Mouse (Mus musculus) brain, embryonic 14.5 days (tissue): ENCODE measurements around the gene Nmnat3. TPM values are rescaled to one million over a fixed set of nuclear protein-coding genes. Genes with fewer than 3 reads are reported as not detected.
"Not testable (repeated sequence)": the region's sequence is repeated elsewhere in the genome, so short reads cannot be mapped to it uniquely, and the experiment has no call there.

Experiments
- DNase-seq: peaks from one replicate; pipeline ENCODE4 v3.0.0-alpha.2; 2011; ENCODE audit warnings: low read depth
- CTCF ChIP-seq: fragments of 200-500 bp; IDR thresholded peaks from 2 replicates; pipeline ENCODE4 v1.5.1; 2012; ENCODE audit warnings: inconsistent platforms, mild to moderate bottlenecking, moderate library complexity, borderline replicate concordance; ENCODE audit not compliant: insufficient read depth, insufficient read length; ENCODE audit errors: extremely low read depth
- POLR2A ChIP-seq: fragments of 200-500 bp; IDR thresholded peaks from 2 replicates; pipeline ENCODE4 v1.6.1; 2012; ENCODE audit warnings: mild to moderate bottlenecking, inconsistent platforms, borderline replicate concordance; ENCODE audit not compliant: poor library complexity, insufficient read depth, insufficient read length, severe bottlenecking; ENCODE audit errors: extremely low read depth
- polyA plus RNA-seq: library from polyadenylated mRNA; depleted of rRNA; stranded (reverse); fragments of >200 nt; gene quantifications from 2 replicates; pipeline ENCODE4 v1.2.3, GENCODE M21; 2012; rRNA removed

The Nmnat3 gene
- polyA plus RNA-seq = 1.1 and 1.7 TPM in 2 replicates

GRCm38 (mm10) chr9:98287135-98287534, at the start of gene Nmnat3:
Gene Nmnat3 (plus strand): TSS chr9:98287435.
- not testable (repeated sequence) for DNase-seq

- DNase-seq = no peak
- no peak for TF ChIP-seq CTCF
- no peak for TF ChIP-seq POLR2A
Measured at GRCm38 (mm10) chr9:98243481-98243880, 43.8 kb upstream of the Nmnat3 start.

GRCm38 (mm10) chr9:98244223-98244622, 43.0 kb upstream of the Nmnat3 start:
- peak; percentile 83 for TF ChIP-seq CTCF
- no peak for TF ChIP-seq POLR2A
- DNase-seq = peak; percentile 85

GRCm38 (mm10) chr9:98245226-98245625, 42.0 kb upstream of the Nmnat3 start:
- DNase-seq = no peak

GRCm38 (mm10) chr9:98246351-98246750, 40.9 kb upstream of the Nmnat3 start:
- TF ChIP-seq POLR2A = no peak
- DNase-seq = no peak

More at GRCm38 (mm10) chr9:98245226-98245625, 42.0 kb upstream of the Nmnat3 start:
- no peak for TF ChIP-seq CTCF
- TF ChIP-seq POLR2A = no peak

- no peak for TF ChIP-seq POLR2A
Measured at GRCm38 (mm10) chr9:98260210-98260609, 27.0 kb upstream of the Nmnat3 start.

GRCm38 (mm10) chr9:98261461-98262011, 25.7 kb upstream of the Nmnat3 start:
- DNase-seq = no peak
- TF ChIP-seq POLR2A = no peak
- no peak for TF ChIP-seq CTCF

More at GRCm38 (mm10) chr9:98260210-98260609, 27.0 kb upstream of the Nmnat3 start:
- DNase-seq = no peak

GRCm38 (mm10) chr9:98264916-98265315, 22.3 kb upstream of the Nmnat3 start:
- DNase-seq = peak; percentile 55
- TF ChIP-seq CTCF (no peak), POLR2A (no peak)

- TF ChIP-seq POLR2A (no peak), CTCF (no peak)
- DNase-seq = no peak
Measured at GRCm38 (mm10) chr9:98272734-98273133, 14.5 kb upstream of the Nmnat3 start.

GRCm38 (mm10) chr9:98275080-98275479, 12.2 kb upstream of the Nmnat3 start:
- peak; percentile 27 for DNase-seq
- no peak for TF ChIP-seq CTCF
- no peak for TF ChIP-seq POLR2A

GRCm38 (mm10) chr9:98280162-98280561, 7.1 kb upstream of the Nmnat3 start:
- TF ChIP-seq CTCF (no peak), POLR2A (no peak)
- DNase-seq = no peak

GRCm38 (mm10) chr9:98285606-98286301, 1.5 kb upstream of the Nmnat3 start:
- DNase-seq = no peak
- no peak for TF ChIP-seq CTCF
- TF ChIP-seq POLR2A = no peak
